Mouse (Mus musculus) G1E (cell line): ENCODE data around the gene Glmp.

Experiments used
- CTCF ChIP-seq: IDR thresholded peaks from 2 replicates; pipeline ENCODE4 v1.5.1; 2012; ENCODE audit warnings: low read depth, low read length, inconsistent platforms, mixed read lengths
- GATA1 ChIP-seq: IDR thresholded peaks from 2 replicates; pipeline ENCODE4 v1.6.1; 2012; ENCODE audit warnings: borderline replicate concordance, low read length, inconsistent platforms, mixed read lengths
- TAL1 ChIP-seq: conservative IDR thresholded peaks from 2 replicates; pipeline ENCODE4 v1.6.1; 2012; ENCODE audit warnings: low read depth, low read length, inconsistent platforms, mixed read lengths

GRCm38 (mm10) chr3:88352907-88353306 is 28.1 kb downstream of the Glmp start:
- no peak for TF ChIP-seq CTCF
- TF ChIP-seq GATA1, result no peak
- no peak for TF ChIP-seq TAL1
